Mouse (Mus musculus) layer of hippocampus, postnatal 36 days (tissue): ENCODE measurements around the gene Klhl25. TPM values are rescaled to one million over a fixed set of nuclear protein-coding genes. Genes with fewer than 3 reads are reported as not detected.
"Not testable (repeated sequence)": the region's sequence is repeated elsewhere in the genome, so short reads cannot be mapped to it uniquely, and the experiment has no call there.

ENCODE experiments used
- DNase-seq, 2 experiments: peaks; one replicate each; pipeline ENCODE4 v3.0.0; 2022
- total RNA-seq, 2 experiments: library from RNA; stranded (reverse); gene quantifications; 2 replicates each; pipeline ENCODE4 v1.2.3; 2021

Klhl25 gene
- 10 to 100 TPM in 1 of 2 experiments, 1 to 10 TPM in 1; 8.5 to 10.0 TPM for total RNA-seq

- peak; percentile 95 to 96 for DNase-seq
Measured at GRCm38 (mm10) chr7:75848115-75848775, at the start of gene Klhl25. Gene Klhl25, plus strand, starts transcription at chr7:75848310.

- DNase-seq, result no peak
Measured at GRCm38 (mm10) chr7:75800530-75800929, 47.6 kb upstream of the Klhl25 start.

GRCm38 (mm10) chr7:75801022-75801421 is 47.1 kb upstream of the Klhl25 start:
- no peak for DNase-seq

- DNase-seq, result no peak
Measured at GRCm38 (mm10) chr7:75801621-75802358, 46.3 kb upstream of the Klhl25 start.

DNA sequence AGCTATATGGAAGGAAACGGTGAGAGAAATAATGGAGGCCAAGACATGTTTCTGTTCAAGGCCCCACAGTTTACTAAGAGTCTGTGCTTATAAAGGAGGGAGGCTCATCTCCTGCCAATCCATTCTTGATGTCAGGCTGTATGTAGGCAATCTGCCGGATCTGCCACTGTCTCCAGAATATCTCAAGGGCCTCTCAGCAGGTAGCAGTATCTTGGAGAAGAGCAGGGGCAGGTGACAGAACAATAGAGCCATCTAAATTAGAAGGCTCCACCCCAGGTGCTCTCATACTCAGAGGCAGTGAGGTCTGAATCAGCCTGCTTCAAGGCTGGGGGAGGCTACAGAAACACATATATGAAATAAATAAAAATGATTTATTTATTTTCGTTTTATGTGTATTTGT is 45.2 kb upstream of the Klhl25 start:
- no peak for DNase-seq

GRCm38 (mm10) chr7:75806161-75806560 is 41.9 kb upstream of the Klhl25 start:
- no peak for DNase-seq

GRCm38 (mm10) chr7:75806711-75807110 is 41.4 kb upstream of the Klhl25 start:
- DNase-seq, result no peak

- DNase-seq, result no peak
Measured at GRCm38 (mm10) chr7:75807460-75808304, 40.4 kb upstream of the Klhl25 start.

GRCm38 (mm10) chr7:75820687-75821086 is 27.4 kb upstream of the Klhl25 start:
- DNase-seq, result no peak

GRCm38 (mm10) chr7:75822087-75822668 is 25.9 kb upstream of the Klhl25 start:
- DNase-seq, result no peak

DNA sequence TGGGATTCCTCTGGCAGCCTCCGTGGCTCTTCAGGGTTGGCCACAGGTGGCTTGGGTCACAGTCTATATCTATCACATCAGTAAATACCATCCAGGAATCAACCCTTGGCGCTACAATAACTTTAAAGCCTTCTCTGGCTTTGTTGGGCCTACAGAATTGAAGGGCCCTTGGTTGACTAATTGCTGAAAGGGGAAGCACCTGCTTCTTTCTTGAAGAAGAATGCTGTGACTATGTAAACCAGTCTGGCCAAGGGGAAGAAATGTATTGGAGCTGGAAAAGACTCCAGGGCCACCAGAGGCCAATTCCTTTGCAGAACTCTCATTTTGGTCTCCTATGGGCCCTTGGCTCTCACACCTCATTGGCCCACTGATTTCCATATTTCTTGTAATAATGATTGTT is 25.0 kb upstream of the Klhl25 start:
- DNase-seq, result no peak

DNA sequence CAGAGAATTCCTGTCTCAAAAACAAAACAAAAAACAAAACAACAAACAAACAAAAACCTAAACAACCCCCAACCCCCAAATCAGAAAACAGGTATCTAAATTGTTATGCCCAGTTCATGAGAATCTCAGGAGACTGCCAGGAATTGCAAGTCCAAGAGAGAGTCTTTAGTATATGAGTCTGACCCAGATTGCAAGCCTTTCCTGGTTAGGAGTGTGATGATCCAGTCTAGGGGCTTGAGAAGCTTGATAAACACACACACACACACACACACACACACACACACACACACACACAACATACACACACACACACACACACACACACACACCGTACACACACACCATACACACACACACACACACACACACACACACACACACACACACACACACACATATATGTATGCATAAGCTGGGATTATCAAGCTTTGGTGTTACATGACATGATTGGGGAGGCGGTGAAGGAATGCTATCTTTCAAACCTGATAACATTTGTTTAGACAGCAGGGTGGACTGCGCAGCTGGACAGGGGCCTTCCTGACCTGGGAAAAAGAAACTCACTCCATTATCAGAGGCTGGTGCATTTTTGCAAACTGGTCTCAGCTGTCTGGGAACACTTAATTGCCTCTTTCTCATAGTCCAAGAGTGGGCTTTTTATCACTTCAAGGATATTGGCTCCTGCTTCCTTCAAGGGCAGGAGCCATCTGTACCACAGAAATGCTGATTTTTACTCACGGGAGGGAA is 21.6 kb upstream of the Klhl25 start:
- DNase-seq, result no peak

DNA sequence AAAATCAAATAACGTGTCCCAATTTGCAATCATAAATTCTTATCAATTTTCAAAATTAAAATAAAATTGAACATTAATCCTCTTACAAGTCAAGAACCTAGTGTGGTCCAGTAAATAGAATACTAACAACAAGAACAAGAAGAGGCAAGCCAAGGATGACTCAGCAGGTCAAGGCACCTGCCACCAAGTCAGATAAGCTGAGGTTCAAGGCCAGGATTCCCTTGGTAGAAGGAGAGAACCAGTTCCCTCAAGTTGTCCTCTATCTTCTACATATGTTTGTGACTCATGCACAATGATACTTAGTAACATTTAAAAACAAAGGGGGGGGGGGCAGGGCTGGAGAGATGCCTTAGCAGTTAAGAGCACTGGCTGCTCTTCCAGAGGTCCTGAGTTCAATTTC is 20.8 kb upstream of the Klhl25 start:
- no peak for DNase-seq

GRCm38 (mm10) chr7:75827850-75828249 is 20.3 kb upstream of the Klhl25 start:
- DNase-seq, result peak; percentile 44 to 67

- DNase-seq, result no peak
Measured at GRCm38 (mm10) chr7:75828536-75828935, 19.6 kb upstream of the Klhl25 start.

DNA sequence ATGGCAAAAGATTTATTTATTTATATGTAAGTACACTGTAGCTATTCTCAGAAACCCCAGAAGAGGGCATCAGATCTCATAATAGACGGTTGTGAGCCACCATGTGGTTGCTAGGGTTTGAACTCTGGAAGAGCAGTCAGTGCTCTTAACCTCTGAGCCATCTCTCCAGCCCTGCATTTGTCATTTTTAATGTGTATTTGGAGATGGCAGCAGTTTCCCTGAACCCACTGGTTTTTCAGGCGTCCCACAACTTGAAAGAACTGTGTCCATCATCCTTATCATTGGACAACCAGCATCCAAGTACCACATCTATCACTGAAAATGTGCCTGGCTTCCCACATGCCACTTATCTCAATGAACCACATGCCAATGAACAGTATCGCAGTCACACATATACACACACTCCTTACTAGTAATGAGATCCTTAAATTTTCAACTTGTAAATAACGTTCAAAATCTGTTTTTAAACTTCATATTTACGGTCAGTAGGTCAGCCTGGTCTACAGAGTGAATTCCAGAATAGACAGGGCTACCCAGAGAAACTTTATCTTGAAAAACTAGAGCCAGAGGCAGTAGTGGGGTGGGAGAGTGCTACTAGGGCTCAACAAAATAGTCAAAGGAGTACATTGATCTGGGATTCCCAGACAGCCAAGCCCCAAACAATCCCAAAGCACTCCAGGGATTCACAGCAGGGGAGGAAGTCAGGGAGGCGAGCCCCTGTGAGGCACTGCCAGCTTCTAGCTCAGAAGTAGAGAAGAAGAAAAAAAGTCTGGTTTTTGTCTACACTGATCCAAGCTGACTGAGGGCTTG is 17.7 kb upstream of the Klhl25 start:
- DNase-seq, result no peak

GRCm38 (mm10) chr7:75833960-75834359 is 14.2 kb upstream of the Klhl25 start:
- not testable (repeated sequence) for DNase-seq

DNA sequence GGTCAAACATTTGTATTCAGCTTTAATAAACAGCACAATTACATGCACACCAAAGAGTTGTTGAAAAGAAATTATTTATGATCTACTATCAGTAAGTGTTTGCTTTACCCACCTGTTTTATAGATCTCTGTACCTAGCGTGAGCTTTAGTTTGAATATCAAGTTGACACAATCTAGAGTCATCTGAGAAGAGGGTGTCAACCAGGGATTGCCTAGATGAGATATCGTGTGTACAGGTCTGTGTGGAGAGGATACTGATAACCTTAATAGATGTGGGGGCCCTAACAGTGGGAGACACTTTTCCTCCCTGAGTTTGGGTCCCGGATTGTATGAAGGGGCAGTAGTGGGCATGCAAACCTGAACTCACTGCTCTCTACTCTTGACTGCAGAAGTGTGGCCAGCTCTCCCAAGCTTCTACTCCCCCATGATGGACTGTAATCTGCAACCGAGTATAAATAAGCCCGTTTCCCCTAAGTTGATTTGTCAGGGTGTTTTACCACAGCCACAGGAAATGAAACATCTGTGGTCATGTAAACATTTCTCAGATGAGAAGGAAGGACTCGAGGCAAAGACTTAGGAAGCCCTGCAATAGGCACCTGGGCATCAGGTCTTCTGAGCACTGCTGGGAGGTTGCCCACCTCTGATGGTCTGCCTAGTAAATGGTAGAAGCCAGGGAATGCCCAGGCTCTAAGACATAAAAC is 13.0 kb upstream of the Klhl25 start:
- not testable (repeated sequence) for DNase-seq

DNA sequence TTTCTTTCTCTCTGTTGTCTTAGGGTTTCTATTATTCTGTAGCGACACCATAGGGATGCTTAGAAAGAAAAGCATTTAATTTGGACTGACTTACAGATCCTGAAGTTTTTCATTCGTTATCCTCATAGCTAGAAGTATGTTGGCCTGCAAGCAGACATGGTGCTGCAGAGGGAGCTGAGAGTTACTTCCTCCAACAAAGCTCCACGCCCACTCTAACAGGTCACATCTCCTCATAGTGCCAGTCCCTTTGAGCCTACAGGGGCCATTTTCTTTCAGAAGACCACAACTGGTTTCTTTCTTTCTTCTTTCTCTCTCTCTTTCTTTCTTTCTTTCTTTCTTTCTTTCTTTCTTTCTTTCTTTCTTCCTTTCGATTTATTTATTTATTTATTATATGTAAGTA is 8.0 kb upstream of the Klhl25 start:
- DNase-seq, result no peak

DNA sequence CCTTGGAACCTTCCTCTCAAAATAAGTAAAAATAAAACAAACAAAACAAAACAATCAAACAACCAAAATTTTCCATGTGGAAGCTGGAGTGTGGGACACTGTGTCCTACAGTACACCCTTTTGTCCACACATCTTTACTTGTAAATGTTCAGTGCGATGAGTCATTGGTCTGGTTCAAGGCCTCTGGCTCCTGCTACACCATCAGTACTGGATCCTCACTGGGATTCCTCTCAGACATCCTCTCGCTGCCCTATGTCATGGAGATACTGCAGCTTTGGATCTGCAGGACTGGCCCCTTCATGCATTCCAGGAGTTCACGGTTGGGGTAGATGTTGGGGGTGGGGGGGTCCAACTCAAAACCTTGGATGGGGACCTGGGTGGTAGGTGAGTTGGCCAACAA is 5.8 kb upstream of the Klhl25 start:
- no peak for DNase-seq

- DNase-seq, result no peak
Measured at GRCm38 (mm10) chr7:75845936-75846335, 2.2 kb upstream of the Klhl25 start.
